Mouse (Mus musculus) hindlimb bud, embryonic 11.5 days (tissue): Measurements from ENCODE around the gene Gm8369.
"Not testable (repeated sequence)": the region's sequence is repeated elsewhere in the genome, so short reads cannot be mapped to it uniquely, and the experiment has no call there.

Experiments
- DNase-seq: peaks from one replicate; pipeline ENCODE4 v3.0.0-alpha.2; 2012; ENCODE audit warnings: low read depth, low spot score; ENCODE audit errors: extremely low spot score

The Gm8369 gene

GRCm38 (mm10) chr19:11513458-11513857, 27.7 kb downstream of the Gm8369 start:
- no peak for DNase-seq

- DNase-seq, result no peak
These were observed 30.5 kb downstream of the Gm8369 start, which contains the start of gene Ms4a6b for GRCm38 (mm10) chr19:11516246-11516645. Ms4a6b (plus strand) TSS chr19:11516512.

- no peak for DNase-seq
These were observed 31.1 kb downstream of the Gm8369 start for GRCm38 (mm10) chr19:11516845-11517244.

- not testable (repeated sequence) for DNase-seq
These were observed 31.6 kb downstream of the Gm8369 start for GRCm38 (mm10) chr19:11517373-11517772.

GRCm38 (mm10) chr19:11518356-11518755, 32.6 kb downstream of the Gm8369 start:
- not testable (repeated sequence) for DNase-seq

GRCm38 (mm10) chr19:11520146-11520545, 34.4 kb downstream of the Gm8369 start:
- DNase-seq, result no peak

GRCm38 (mm10) chr19:11533421-11533820, 47.7 kb downstream of the Gm8369 start:
- DNase-seq, result no peak

GRCm38 (mm10) chr19:11533888-11534445, 48.2 kb downstream of the Gm8369 start:
- DNase-seq, result no peak

GRCm38 (mm10) chr19:11536593-11536992, 50.9 kb downstream of the Gm8369 start, which contains the start of gene Ms4a4d:
Ms4a4d (plus strand) TSS chr19:11536801.
- no peak for DNase-seq

- no peak for DNase-seq
These were observed 51.6 kb downstream of the Gm8369 start for GRCm38 (mm10) chr19:11537336-11537735.

GRCm38 (mm10) chr19:11540166-11540821, 54.6 kb downstream of the Gm8369 start:
- DNase-seq, result not testable (repeated sequence)

- not testable (repeated sequence) for DNase-seq
These were observed 58.6 kb downstream of the Gm8369 start for GRCm38 (mm10) chr19:11544383-11544782.

GRCm38 (mm10) chr19:11547911-11548310, 62.2 kb downstream of the Gm8369 start:
- DNase-seq, result no peak

- DNase-seq, result no peak
These were observed 69.0 kb downstream of the Gm8369 start for GRCm38 (mm10) chr19:11554726-11555125.

GRCm38 (mm10) chr19:11559560-11559959, 73.8 kb downstream of the Gm8369 start:
- not testable (repeated sequence) for DNase-seq
